Mouse (Mus musculus) layer of hippocampus, adult 18-20 months (tissue): ENCODE measurements around the gene Sarm1. TPM values are rescaled to one million over a fixed set of nuclear protein-coding genes. Genes with fewer than 3 reads are reported as not detected.
A peak's percentile ranks its signal among the peaks of the same experiment; 100 is the strongest.

Experiments
- DNase-seq, 2 experiments: peaks; one replicate each; pipeline ENCODE4 v3.0.0; 2022; ENCODE audit warnings: low spot score in 2 of 2
- total RNA-seq, 2 experiments: library from RNA; stranded (reverse); gene quantifications; 2 replicates each; pipeline ENCODE4 v1.2.3; 2021

Sarm1 gene
- total RNA-seq, 2 experiments from 2014 or later: 36.1 to 38.8 TPM

DNA sequence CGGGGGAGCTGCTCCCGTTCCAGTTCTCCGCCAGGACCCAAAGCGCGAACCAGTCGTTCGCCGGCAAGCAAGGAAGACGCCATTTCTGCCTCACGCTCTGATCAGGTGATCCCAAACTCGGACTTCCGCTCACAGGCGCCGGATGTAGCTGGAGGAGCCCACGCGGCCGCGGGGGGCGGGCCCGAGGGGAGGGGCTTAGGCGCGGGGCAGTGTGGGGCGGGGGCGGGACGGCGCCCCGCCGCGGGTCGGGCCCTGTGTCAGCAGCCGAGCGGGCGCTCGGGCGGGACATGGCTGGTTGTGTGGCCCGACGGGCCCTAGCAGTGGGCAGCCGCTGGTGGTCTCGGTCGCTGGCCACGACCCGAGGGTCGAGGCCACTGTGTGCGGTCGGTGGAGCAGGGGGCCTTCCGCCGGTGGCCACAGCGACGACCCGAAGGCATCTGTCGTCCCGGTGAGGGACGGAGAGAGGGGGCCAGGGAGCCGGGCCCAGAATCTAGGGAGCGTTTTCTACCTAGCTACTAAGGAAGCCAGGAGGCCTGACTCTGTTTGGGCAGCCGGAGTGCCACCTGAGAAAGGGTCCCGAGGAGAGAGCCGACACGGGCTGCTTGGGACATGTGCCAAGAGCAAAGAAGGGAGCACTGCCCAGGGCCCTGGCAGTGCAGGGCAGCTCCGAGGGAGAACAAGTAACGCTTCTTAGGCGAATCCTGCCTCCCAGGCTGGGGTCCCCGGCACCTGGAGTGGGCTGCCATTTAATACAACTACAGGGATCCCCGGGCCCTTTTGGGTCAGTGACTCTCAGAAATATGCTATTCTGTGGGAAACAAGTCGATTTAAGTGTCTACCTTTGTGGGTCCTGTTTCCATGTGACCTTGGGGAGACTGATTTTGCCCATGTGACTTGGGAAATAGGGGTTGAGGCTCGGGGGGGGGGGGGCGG lies 14.7 kb upstream of the Sarm1 start, which contains the start of the genes Tmem199 and Poldip2:
Gene Tmem199, minus strand, starts transcription at position 148 of the 933 bp plus-strand sequence.
Gene Poldip2, plus strand, starts transcription at position 169 of the 933 bp plus-strand sequence.
- DNase-seq: peak; percentile 83 to 93

DNA sequence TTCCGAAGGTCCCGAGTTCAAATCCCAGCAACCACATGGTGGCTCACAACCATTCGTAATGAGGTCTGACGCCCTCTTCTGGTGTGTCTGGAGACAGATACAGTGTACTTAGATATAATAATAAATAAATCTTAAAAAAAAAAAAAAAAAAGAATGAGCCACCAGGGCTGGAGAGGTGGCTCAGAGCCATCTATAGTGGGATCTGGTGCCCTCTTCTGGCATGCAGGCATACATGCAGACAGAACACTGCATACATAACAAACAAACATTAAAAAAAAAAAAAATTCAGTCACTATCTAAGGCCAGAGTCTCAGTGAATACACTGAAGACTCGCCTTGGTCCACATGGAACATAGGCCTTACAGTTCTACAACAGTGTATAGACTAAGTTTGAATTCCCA lies 11.6 kb upstream of the Sarm1 start:
- DNase-seq: no peak

DNA sequence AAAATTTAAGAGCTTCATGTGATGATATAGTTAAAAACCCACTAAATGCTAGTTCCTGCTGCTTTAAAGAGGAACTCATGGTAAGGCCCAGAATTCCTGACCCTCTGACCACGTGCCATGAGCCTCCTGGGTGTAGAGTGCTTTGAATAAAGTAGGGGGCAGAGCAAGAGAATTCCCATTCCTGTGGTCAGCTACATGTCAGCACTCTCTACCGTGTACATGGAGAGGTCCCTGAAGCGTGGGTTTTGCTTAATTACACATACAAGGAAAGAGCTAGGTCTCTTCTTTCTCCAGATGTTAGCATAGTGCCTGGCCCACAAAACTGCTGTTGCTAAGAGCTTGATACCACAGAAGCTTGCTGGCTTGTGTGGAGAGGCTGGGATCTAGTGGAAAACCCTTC lies 7.9 kb upstream of the Sarm1 start:
- DNase-seq: no peak

DNA sequence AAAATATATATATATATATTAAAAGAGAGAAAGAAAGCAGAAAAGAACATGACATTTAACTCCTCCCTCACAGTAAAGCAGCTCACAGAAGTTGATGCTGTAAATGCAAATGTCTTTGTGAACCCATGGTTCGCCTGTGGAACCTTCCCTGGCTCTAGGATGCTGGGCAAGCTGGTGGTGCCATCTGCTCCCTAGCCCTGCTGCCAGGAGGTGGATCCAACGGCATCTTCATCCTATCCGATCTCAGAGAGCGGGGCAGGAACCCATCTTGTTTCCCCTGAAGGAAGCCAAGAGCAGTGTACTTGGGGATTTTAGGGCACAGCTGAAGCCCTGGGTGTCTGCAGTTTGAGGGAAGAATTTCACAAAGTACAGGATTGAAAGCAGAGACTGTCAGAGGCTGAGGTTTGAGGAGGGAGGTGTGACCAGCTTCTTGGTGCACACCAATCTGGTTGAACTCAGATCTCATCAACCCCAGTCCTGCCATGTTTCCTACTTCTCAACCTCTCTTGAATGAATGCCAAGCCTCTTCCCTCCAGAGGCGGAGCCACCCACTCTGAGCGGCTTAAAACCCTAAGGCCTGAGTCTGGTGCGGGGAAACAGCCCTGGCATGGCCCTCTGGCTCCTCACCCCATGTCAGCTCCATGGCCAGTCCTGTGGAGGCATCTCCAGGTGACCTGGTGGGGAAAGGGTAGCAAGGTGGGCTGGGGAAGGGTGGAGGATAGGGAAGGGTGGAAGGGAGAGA lies 5.5 kb upstream of the Sarm1 start, which contains the start of gene Sebox:
Gene Sebox, plus strand, starts transcription at position 539 of the 742 bp plus-strand sequence.
- DNase-seq: peak; percentile 57 to 76

DNA sequence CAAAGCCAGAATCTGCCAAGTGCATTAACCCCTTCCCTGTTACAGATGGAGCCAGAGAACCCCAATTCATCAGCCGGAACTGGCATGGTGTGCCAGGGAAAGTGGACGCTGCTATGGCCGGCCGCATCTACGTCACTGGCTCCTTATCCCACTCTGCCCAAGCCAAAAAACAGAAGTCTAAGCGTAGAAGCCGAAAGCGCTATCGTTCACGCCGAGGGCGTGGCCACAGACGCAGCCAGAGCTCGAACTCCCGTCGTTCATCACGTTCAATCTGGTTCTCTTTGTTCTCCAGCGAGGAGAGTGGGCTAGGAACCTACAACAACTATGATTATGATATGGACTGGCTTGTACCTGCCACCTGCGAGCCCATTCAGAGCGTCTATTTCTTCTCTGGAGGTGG lies 4.0 kb upstream of the Sarm1 start:
- DNase-seq: no peak

DNA sequence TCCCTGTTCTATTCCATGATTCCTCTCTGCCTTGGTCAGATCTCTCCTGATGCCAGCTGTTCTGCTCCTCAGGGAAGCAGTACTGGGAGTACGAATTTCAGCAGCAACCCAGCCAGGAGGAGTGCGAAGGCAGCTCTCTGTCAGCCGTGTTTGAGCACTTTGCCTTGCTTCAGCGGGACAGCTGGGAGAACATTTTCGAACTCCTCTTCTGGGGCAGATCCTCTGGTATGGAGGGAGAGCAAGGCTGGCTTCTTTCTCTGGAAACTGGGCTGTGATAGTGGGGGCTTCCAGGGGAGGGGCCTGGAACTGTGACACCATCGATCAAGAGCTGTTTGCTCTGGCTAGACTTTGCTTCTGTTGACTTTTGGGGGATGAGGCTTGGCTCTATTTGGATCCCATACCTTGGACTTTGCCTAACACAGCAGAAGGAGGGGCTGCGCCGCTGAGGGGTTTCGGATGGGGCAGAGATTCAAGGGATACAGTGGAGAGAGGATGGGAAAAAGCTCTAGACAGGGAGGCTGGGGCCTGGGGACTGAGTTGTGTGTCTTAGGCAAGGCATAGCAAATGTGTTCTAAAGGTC lies 3.2 kb upstream of the Sarm1 start:
- DNase-seq: no peak

DNA sequence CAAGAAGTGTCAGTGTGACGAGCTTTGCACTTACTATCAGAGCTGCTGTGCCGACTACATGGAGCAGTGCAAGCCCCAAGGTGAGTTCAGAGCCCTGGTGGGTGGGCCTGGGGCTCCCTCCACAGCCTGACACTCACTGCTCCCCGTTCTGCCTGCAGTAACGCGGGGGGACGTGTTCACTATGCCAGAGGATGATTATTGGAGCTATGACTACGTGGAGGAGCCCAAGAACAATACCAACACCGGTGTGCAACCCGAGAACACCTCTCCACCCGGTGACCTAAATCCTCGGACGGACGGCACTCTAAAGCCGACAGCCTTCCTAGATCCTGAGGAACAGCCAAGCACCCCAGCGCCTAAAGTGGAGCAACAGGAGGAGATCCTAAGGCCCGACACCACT lies 2.0 kb upstream of the Sarm1 start:
- no peak for DNase-seq

DNA sequence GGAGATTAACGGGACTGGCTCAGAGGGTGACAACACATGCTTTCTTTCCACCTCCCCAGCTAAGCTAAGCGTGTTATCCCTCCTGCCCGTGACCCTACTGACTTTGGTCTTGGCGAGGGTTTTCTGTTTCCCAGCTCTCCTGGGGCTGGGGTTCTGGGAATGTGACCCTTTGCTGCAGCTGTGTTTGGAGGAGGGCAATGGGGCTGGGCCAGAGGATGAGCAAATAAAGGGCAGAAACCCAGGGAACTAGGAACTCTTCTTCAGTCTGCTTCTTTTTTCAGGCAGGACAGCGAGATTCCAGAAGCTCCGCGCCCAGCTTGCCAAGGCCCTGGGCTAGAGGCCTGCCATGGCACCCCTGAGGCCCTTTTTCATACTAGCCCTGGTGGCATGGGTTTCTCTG lies 1.4 kb upstream of the Sarm1 start, which contains the start of gene Vtn:
Gene Vtn, plus strand, starts transcription at position 88 of the 400 bp plus-strand sequence.
- DNase-seq: no peak

DNA sequence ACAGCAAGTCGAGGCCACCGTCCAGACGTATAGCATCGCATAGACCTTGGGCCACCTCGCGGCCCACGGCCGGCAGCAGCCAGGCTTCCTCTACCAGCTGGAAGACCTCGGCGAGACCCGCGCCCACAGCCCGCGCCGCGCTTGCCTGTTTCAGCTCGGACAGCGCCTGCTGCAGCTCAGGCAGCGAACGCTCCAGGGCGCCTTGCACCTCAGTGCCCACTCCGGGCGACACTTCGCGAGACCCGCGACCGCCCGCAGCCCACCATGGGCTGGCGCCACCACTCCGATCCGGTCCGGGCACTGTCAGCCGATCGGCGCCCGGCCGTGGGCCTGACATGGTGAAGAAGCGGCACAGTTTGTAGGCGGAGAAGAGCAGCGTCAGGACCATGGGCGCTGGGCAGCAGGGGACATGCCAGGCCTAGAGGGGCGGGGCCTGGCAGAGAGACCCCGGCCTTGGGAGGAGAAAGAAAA lies 448 bp downstream of the Sarm1 start:
- DNase-seq: peak; percentile 39 to 45

DNA sequence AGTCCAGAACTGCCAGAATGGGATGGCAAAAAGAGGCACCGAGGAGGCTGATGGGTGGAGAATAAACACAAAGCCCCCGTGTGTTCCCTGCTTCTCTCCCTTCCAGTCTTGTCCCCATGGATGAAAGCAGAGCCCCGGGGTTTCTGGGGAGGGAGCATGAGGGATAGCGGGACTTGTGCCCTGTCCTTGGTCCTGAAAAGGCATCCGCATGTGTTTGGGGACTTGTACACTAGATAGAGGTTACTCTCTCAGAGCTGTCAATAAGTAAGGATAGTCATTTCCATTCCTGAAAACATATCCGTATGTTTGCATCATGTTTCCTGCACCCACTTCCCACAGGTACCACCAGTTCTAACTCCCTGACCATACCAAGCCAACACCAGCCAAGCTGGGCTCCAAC lies 1.6 kb downstream of the Sarm1 start:
- no peak for DNase-seq

DNA sequence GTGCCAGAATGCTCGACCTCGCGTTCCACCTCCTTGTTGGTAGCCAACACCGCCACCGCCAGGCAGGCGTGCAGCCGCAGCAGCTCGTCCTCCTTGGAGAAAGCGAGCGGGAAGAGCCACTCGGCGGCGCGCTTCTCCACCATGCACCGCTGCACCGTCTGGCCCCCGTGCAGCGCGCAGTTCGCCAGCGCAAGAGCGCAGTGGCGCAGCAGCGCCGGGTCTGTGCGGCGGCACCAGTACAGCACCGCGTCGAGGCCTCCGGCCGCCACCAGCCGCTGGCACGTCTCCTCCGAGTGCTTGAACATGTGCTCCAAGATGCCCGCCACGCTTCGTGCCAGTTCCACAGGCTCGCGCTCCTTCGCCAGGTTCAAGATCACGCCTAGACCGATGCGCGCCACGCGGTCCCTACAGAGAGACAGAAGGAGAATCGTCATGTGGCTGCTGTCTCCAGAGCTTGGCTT lies 6.7 kb downstream of the Sarm1 start:
- peak; percentile 50 to 52 for DNase-seq

DNA sequence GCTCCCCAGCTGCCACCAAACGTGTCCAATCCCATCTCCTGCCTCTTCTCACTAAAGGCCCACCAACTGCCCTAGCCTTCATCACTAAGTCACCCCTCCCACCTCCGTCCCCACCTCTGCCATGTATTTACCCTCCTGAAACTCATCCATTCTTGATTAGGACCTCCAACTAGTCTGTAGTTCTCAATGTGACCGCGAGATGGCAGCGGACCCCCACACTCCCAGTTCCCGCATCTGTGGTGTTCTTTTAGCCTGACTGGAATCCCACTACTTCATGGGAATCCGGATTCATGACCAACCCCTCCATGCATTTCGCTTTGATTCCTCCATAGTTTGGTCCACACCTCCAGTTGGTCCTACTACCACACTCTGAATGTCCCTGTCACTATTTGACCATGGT lies 9.4 kb downstream of the Sarm1 start:
- peak; percentile 76 to 90 for DNase-seq

DNA sequence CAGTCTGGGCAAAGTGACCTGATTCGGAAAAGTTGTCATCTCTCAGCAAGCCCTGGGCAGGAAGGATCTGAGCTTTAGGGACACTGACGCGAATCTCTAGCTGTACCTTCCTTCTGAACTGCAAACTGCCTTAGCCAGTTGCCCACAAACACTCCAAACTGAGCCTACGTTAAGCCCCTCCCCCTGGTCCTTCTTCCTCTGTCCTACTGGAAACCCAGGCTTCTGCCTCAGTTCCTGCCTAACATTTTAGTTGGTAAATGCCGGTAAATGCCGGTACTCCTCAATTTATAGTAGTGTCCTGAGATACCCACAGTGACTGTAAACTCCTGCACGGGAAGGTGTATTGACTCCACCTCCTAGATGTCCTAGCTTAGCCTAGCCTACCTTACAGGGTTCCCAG lies 13.9 kb downstream of the Sarm1 start:
- no peak for DNase-seq

DNA sequence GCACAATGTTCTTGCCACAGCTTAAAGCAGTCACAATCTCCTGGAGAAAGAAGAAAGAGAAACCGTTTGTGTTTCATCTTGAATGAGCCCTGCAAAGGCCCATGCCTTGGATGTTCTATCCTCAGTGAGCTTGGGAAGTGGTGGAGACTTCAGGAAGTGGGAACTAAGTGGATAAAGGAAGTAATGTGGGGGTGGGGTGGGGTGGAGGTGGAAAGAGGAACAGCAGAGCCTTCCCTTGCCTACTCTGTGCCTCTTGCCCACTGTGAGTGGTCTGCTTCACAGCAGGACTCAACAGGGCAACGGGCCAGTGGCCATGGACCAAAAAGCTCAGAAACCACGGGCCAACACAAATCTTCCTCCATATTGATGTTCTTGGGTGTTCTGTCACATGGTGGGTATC lies 22.3 kb downstream of the Sarm1 start:
- DNase-seq: no peak

DNA sequence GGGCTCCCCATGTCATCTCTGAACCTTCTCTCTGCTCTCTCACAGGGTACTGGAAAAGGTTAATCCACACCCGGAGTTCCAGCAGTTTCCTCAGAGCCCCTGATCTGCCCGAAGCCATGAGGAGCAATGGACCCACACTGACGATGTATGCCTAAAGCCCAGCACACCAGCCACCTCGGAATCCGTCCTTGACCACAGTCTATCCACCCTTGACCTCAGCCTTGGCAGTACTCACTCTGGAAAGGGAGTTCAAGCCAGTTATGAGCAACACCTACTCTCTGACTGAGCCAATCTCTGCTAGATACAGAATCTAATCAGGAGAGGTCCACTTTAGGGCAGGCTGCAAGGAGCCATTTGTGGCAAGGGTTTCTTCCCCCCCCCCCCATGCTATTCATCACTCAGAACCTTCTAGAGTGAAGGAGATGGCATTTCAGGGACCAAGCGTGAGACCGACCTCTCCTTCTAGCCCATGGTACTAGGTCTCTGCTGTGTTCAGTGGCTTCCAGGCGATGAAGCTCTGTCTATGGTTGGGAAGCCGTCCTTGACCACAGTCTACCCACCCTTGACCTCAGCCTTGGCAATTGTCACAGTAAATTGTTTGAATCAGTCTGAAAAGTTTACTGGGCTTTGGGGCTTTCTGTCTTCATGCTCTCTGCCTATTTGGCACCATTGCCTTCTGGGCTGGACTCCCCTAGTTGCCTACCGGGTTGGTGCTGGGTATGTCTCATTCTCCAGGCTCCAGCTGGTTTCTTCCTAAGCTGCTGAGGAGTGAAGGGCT lies 26.0 kb downstream of the Sarm1 start:
- DNase-seq: no peak

DNA sequence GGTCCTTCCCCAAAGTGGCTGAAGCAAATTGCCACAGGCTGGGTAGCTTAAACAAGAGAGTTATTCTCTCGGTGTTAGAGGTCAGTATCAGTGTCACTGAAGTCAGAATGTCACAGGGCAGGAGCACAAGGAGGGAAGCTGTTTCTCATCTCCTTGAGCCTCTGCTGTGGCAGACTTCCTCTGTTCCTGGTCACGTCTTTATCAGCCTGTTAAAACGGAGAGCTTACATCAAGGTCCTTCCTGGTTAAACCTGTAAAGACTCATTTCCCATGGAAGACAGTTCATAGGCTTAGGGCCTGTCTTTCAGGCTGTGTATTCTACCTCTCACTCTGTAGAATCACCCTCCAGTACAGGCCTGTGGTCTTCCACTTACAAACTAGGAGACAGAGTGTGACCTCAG lies 29.6 kb downstream of the Sarm1 start:
- DNase-seq: no peak

DNA sequence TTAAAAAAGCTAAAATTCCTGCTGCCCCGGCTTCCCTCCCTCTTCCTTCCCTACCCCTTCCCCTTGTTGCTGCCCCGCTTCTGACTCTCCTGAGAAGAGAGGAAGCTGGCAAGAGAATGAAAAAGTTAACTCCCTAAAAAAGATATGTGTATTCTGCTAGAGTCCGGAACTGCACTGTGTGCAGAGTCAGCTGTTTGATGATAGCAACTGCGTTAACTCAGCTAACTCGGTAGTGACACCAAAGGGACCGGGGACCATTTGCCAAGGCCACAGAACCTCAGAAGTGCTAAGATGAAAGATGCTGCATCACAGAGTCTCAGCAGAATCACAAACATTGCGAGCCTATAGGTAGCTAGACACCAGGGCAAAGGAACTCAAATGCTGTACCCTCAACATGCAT lies 30.0 kb downstream of the Sarm1 start:
- DNase-seq: no peak

DNA sequence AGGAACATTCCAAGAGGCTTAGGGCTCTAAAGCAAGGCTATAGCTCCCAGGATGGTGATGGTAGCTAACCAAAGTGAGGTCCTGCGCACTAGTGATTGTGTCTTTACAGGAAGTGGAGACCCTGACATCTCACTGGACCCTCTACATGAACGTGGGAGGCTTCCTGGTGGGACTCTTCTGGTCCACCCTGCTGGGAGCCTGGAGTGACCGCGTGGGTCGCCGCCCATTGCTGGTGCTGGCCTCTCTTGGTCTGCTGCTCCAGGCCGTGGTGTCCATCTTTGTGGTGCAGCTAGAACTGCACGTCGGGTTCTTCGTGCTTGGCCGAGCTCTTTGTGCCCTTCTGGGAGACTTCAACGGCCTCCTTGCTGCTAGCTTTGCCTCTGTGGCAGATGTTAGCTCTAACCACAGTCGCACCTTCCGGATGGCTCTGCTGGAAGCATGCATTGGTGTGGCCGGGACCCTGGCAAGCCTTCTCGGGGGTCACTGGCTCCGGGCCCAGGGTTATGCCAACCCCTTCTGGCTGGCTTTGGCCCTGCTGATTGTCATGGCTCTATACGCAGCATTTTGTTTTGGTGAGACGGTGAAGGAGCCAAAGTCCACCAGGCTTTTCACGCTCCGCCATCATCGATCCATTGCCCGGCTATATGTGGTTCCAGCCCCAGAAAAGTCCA lies 31.2 kb downstream of the Sarm1 start:
- DNase-seq: no peak

DNA sequence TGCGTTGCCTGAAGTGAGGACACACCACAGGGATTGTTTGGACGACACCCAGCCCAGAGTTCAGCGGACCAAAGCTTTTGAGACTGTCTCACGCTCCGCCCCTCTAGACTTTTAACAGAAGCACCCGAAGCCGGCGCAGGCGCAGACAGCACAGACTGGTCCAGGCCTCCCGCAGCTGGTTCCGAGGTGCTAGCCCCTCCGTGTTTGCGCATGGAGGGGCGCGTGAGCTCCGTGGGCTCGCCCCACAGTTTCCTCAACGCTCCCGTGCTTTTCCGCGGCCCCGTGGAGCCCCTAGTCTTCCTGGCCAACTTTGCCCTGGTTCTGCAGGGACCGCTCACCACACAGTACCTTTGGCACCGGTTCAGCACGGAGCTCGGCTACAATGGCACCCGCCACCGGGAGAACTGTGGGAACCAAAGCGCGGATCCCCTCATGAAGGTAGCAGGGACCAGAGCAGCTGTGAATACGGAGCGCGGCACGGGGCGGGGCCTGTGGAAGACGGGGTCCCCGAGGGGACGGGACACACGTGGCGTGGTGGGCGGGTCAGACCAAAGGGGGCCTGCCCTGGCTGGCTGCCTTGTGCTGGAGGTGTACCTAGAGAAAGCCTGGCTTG lies 31.9 kb downstream of the Sarm1 start, which contains the start of gene Slc46a1:
Gene Slc46a1, plus strand, starts transcription at position 130 of the 613 bp plus-strand sequence.
- DNase-seq: peak; percentile 68 to 77
